Mouse (Mus musculus): Measurements from ENCODE around the gene Gm10799. TPM values are rescaled to one million over a fixed set of nuclear protein-coding genes. Genes with fewer than 3 reads are reported as not detected.
"Not testable (repeated sequence)": the region's sequence is repeated elsewhere in the genome, so short reads cannot be mapped to it uniquely, and the experiment has no call there.

Gene Gm10799
- polyA plus RNA-seq (2012; rRNA removed), result not detected in 2 replicates

DNA sequence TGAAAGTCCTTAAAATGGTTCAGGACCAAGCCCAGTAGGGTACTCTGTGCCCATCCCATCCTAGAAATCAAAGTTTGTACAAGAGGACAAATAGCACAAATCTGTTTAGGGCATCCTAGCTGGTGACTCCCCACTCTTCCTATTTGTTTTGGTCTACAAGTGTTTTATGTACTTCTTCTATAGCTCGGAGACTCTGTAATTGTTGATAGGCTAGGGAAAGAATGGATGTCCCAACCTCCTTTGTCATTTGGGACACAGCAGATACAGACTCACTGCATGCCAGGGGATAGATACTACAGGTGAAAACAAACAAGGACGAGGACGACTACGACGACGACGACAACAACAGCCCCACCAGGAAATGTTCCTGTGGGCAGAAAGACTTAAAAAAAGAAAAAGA, at the start of gene Gm10799:
Gene Gm10799 (minus strand): TSS at position 101 of the 400 bp plus-strand sequence.
- H3K4me1 ChIP-seq (ENCODE audit: control insufficient read depth, insufficient read depth, low read length); H3K4me3 ChIP-seq (ENCODE audit: insufficient read depth, low read depth, low read length); H3K36me3 ChIP-seq (ENCODE audit: control insufficient read depth, insufficient read depth, low read length); DNase-seq; H3K27me3 ChIP-seq (replicated peaks; ENCODE audit: control insufficient read depth, insufficient read depth, low read length); H3K27ac ChIP-seq (ENCODE audit: insufficient read depth, low read depth, low read length): not testable (repeated sequence)
- WGBS, result 69% methylated on average over 7 of the region's 7 CpGs

DNA sequence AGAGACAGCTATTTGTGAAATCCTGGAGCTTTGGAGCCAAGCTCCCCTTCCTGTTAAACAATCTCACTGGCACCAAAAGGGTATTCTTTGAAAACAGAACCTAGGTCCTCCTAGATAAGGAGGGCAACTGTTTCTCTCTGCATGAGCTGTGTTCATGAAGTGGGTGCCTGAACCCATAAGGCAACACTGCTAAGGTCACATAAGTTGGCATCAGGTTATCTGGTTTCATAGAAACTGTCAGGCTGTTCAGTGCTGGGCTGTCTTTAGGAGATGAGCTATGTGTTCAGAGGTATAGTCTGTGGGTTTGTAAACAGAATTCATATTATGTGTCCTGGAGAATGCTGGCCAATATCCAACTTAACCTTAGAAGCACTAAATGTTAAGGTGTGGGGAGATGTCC, 48.8 kb upstream of the Gm10799 start:
- H3K36me3 ChIP-seq (ENCODE audit: control insufficient read depth, insufficient read depth, low read length); H3K27ac ChIP-seq (ENCODE audit: insufficient read depth, low read depth, low read length); H3K4me3 ChIP-seq (ENCODE audit: insufficient read depth, low read depth, low read length); H3K4me1 ChIP-seq (ENCODE audit: control insufficient read depth, insufficient read depth, low read length); DNase-seq; H3K27me3 ChIP-seq (replicated peaks; ENCODE audit: control insufficient read depth, insufficient read depth, low read length): not testable (repeated sequence)

DNA sequence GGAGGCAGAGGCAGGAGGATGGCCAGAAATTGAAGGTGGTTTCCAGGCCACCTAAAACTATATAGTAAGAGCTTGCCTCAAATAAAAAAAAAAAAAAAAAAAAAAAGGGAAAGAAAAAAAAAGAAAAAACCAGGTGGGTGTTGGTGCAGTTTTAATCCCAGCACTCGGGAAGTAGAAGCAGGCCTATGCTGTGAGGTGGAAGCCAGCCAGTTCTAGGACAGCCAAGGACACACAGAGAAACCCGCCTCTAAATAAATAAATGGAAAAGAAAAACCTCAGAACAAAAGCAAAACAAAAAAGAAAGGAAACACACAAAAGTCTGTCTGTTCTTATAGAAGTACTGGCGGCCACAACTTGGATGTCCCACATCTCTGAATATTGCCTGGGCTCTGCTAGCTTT, 46.5 kb upstream of the Gm10799 start:
- H3K4me3 ChIP-seq (ENCODE audit: insufficient read depth, low read depth, low read length), result no peak overlapping the region
- DNase-seq, result no peak
- TF ChIP-seq POLR2A (IDR thresholded peaks at IDR 0.05; ENCODE audit: low read depth, low read length) (no peak), CTCF (conservative IDR thresholded peaks at IDR 0.05; ENCODE audit: insufficient read depth, insufficient read length, low read depth, low read length) (no peak)
- WGBS, result 93% methylated on average over 3 of the region's 3 CpGs
- H3K4me1 ChIP-seq (ENCODE audit: control insufficient read depth, insufficient read depth, low read length), result no peaks in the 10 kb centered on the region
- H3K27me3 ChIP-seq (replicated peaks; ENCODE audit: control insufficient read depth, insufficient read depth, low read length), result no peaks in the 10 kb centered on the region
- no peak overlapping the region for H3K27ac ChIP-seq (ENCODE audit: insufficient read depth, low read depth, low read length)
- H3K36me3 ChIP-seq (ENCODE audit: control insufficient read depth, insufficient read depth, low read length), result no peaks in the 10 kb centered on the region

DNA sequence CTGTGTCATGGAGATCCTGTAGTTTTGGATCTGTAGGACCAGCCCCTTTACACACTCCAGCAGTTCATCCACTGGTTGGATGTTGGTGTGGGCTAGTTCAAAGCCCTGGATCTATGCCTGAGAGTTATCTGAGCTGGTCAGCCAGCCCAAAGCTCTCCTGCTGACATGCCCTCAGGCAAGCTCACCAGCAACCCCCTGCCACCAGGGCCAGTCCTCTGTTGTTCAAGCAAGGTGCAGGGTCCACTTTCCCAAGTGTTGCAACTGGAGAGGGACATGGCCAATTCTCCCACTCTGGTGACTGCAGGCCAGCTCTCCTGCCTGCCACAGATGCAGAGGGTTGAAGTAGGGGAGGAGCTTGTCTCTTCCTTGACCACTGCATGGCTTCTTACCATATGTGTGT, 45.2 kb upstream of the Gm10799 start:
- not testable (repeated sequence) for DNase-seq; H3K27me3 ChIP-seq (replicated peaks; ENCODE audit: control insufficient read depth, insufficient read depth, low read length); H3K4me1 ChIP-seq (ENCODE audit: control insufficient read depth, insufficient read depth, low read length); H3K36me3 ChIP-seq (ENCODE audit: control insufficient read depth, insufficient read depth, low read length); H3K27ac ChIP-seq (ENCODE audit: insufficient read depth, low read depth, low read length); H3K4me3 ChIP-seq (ENCODE audit: insufficient read depth, low read depth, low read length)

DNA sequence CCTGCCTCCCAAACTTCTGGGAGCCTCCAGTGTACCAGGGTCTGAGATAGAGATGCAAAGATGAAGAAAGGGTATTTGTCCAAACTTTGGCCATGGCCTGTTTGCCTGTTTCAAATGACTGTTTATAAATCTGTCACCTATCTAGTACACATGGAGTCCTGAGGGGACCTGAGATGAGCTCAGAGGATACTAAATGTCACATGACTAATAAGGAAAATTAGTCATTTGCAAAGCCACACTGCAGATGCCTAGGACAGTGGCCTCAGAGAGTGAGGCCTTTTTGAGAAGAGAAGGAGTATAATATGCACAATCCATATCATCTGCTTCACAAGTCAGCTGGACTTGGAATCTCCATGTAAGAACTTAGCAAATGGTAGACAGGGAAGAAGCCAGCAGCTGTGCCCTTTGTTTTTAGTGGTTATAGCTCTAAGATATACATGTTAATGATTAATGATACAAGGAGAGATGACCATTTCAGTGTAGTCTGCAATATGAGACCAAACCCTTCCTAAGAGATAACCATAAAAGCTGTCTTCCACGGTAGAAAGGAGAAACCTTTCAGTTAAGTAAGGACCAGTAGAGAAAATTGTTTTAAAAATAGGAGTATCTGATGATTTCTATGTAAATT, 42.9 kb upstream of the Gm10799 start:
- H3K27ac ChIP-seq (ENCODE audit: insufficient read depth, low read depth, low read length); H3K36me3 ChIP-seq (ENCODE audit: control insufficient read depth, insufficient read depth, low read length); H3K4me1 ChIP-seq (ENCODE audit: control insufficient read depth, insufficient read depth, low read length); H3K4me3 ChIP-seq (ENCODE audit: insufficient read depth, low read depth, low read length); DNase-seq; H3K27me3 ChIP-seq (replicated peaks; ENCODE audit: control insufficient read depth, insufficient read depth, low read length): not testable (repeated sequence)
- WGBS, result no CpG with 5 or more reads among the region's 1 CpGs

DNA sequence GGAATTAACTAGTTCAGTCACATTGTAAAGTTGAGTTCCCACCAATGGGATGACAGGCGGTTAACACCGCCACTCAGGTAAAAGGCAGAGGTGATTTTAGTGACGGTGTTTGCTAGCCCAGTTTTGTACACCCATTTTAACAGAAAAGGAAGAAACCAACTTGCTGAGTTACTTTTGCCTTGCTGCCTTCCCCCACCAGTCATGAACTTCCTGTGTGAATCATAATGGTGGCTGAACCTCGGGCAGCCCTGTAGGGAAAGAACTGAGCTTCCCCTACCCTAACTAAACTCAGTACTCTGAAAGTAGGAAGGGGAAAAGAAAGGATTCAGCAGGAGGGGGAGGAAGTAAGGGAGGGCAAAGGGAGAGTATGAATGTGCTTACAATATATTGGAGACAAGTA, 41.7 kb upstream of the Gm10799 start:
- no peak overlapping the region for H3K27ac ChIP-seq (ENCODE audit: insufficient read depth, low read depth, low read length)
- no peaks in the 10 kb centered on the region for H3K4me1 ChIP-seq (ENCODE audit: control insufficient read depth, insufficient read depth, low read length)
- 82% methylated on average over 4 of the region's 4 CpGs for WGBS
- H3K36me3 ChIP-seq (ENCODE audit: control insufficient read depth, insufficient read depth, low read length), result no peaks in the 10 kb centered on the region
- no peak for TF ChIP-seq POLR2A (IDR thresholded peaks at IDR 0.05; ENCODE audit: low read depth, low read length)
- no peak for TF ChIP-seq CTCF (conservative IDR thresholded peaks at IDR 0.05; ENCODE audit: insufficient read depth, insufficient read length, low read depth, low read length)
- no peak for DNase-seq
- no peaks in the 10 kb centered on the region for H3K27me3 ChIP-seq (replicated peaks; ENCODE audit: control insufficient read depth, insufficient read depth, low read length)
- H3K4me3 ChIP-seq (ENCODE audit: insufficient read depth, low read depth, low read length), result no peak overlapping the region

DNA sequence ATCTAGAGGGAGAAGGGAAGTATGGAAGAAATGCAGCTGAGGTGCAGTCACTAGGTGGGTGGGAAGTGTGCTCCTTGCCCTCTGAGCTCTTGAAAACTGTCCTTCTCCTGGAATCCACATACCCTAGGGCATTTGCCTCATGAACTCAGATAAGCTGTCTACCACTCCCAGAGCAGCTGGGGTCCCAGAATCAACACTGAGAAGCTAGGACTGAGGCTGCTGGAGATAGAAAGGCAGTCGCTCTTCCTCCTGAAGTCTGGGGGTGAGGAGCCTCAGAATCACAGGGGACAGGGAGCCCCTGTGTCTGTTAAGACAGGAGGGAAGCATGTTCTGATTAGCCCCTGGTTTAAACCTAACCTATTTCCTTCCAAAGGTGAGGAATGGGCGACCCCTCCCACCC, 41.2 kb upstream of the Gm10799 start:
- H3K27me3 ChIP-seq (replicated peaks; ENCODE audit: control insufficient read depth, insufficient read depth, low read length), result no peaks in the 10 kb centered on the region
- no peak overlapping the region for H3K4me3 ChIP-seq (ENCODE audit: insufficient read depth, low read depth, low read length)
- 89% methylated on average over 2 of the region's 2 CpGs for WGBS
- no peak for DNase-seq
- H3K27ac ChIP-seq (ENCODE audit: insufficient read depth, low read depth, low read length), result no peak overlapping the region
- H3K36me3 ChIP-seq (ENCODE audit: control insufficient read depth, insufficient read depth, low read length), result no peaks in the 10 kb centered on the region
- TF ChIP-seq POLR2A (IDR thresholded peaks at IDR 0.05; ENCODE audit: low read depth, low read length) (no peak), CTCF (conservative IDR thresholded peaks at IDR 0.05; ENCODE audit: insufficient read depth, insufficient read length, low read depth, low read length) (no peak)
- H3K4me1 ChIP-seq (ENCODE audit: control insufficient read depth, insufficient read depth, low read length), result no peaks in the 10 kb centered on the region

DNA sequence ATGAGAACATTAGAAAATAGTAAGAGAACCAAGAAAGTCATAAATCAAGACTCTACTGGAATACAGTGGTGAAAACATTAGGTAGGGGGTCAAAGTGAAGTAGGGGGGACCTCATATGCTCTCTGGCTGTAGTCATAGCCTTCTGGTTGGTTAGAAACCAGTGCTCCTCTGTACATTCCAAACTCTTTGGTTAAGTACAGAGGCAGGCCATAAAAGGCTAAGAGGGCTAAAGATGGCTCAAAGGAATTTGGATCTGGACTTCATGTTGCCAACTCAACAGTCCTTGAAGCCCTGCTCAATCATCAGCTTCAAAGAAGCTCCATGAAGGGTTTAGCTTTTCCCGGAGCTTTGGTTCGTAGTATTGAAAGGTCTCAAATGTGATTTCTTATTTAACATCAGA, 40.7 kb upstream of the Gm10799 start:
- H3K27me3 ChIP-seq (replicated peaks; ENCODE audit: control insufficient read depth, insufficient read depth, low read length); H3K27ac ChIP-seq (ENCODE audit: insufficient read depth, low read depth, low read length); H3K4me3 ChIP-seq (ENCODE audit: insufficient read depth, low read depth, low read length); DNase-seq; H3K4me1 ChIP-seq (ENCODE audit: control insufficient read depth, insufficient read depth, low read length); H3K36me3 ChIP-seq (ENCODE audit: control insufficient read depth, insufficient read depth, low read length): not testable (repeated sequence)
- WGBS, result 94% methylated on average over 2 of the region's 2 CpGs
